Mouse (Mus musculus) bone marrow, adult 2 months (tissue): Measurements from ENCODE around the gene Als2. TPM values are rescaled to one million over a fixed set of nuclear protein-coding genes. Genes with fewer than 3 reads are reported as not detected.

ENCODE experiments used
- H3K27ac ChIP-seq: fragments of 200-500 bp; 2 replicates; pipeline ENCODE4 v1.5.1; 2012; ENCODE audit warnings: low read depth, mild to moderate bottlenecking, control low read depth, inconsistent platforms, low read length; ENCODE audit not compliant: control insufficient read depth, poor library complexity, insufficient read depth
- H3K4me1 ChIP-seq: fragments of 200-500 bp; 2 replicates; pipeline ENCODE4 v1.6.1; 2011; ENCODE audit warnings: low read length; ENCODE audit not compliant: control insufficient read depth, insufficient read depth
- H3K4me3 ChIP-seq: fragments of 200-500 bp; replicated peaks from 2 replicates; pipeline ENCODE3; 2011; ENCODE audit warnings: mild to moderate bottlenecking, low read depth, low read length, control low read depth; ENCODE audit not compliant: control insufficient read depth
- CTCF ChIP-seq: fragments of 200-500 bp; IDR thresholded peaks from 2 replicates; pipeline ENCODE4 v1.5.1; 2011; ENCODE audit warnings: low read length, control low read depth; ENCODE audit not compliant: control insufficient read depth, insufficient read depth
- POLR2A ChIP-seq: fragments of 200-500 bp; IDR thresholded peaks from 2 replicates; pipeline ENCODE4 v1.6.1; 2011; ENCODE audit warnings: low read depth, mild to moderate bottlenecking, control low read depth, low read length, borderline replicate concordance; ENCODE audit not compliant: control insufficient read depth
- WGBS: fragments of 180-500 bp; shearing (Covaris S2); methylation state at CpG from one replicate; pipeline ENCODE4 v1.1.7; 2018; 5-methylcytosine and 5-hydroxymethylcytosine counted together
- polyA plus RNA-seq: library from polyadenylated mRNA; stranded (reverse); fragments of >200 nt; gene quantifications from 2 replicates; pipeline ENCODE4 v1.2.4, GENCODE M21; 2011; ENCODE audit warnings: low replicate concordance; ENCODE audit not compliant: missing spikeins, insufficient read depth, insufficient read length

Gene Als2
- polyA plus RNA-seq, 1 experiment, result 8.0 TPM

- TF ChIP-seq POLR2A (no peak), CTCF (no peak)
- 92% methylated on average over 9 of the region's 9 CpGs for WGBS
- Histone ChIP-seq H3K27ac (no peak overlapping the region), H3K4me1 (no peaks in the 10 kb centered on the region; the same call in 1 of the 2 replicates), H3K4me3 (no peak overlapping the region)
Measured at GRCm38 (mm10) chr1:59166232-59166905, 70.7 kb downstream of the Als2 start.

DNA sequence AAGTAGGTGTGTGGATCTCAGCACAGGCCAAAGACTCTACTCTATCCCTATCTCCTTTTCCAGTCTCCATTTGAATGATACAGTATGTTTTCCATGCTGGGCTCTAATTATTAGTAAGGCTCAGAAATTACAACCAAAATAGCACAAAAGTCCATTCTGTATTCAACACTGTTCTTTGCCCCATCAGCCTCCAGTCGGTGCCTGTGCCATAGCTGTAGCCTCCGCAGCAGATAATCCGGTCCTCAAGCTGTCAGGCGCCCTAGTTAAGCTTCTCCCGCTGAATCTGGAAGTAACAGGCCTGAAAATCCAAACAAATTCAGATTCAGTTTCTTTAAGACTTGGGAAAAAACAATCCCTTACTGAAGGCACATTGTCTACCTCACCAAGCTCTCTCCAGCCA, 73.1 kb downstream of the Als2 start:
- Histone ChIP-seq H3K4me1 (no peaks in the 10 kb centered on the region), H3K27ac (no peak overlapping the region), H3K4me3 (no peak overlapping the region)
- WGBS, result 89% methylated on average over 5 of the region's 5 CpGs
- TF ChIP-seq CTCF (no peak), POLR2A (no peak)

- 7% methylated on average over 12 of the region's 12 CpGs for WGBS
- Histone ChIP-seq H3K27ac (no peak within 1 kb of the TSS), H3K4me1 (no peaks in the 10 kb centered on the region), H3K4me3 (no peak within 1 kb of the TSS)
- TF ChIP-seq POLR2A (no peak), CTCF (no peak)
Measured at GRCm38 (mm10) chr1:59163030-59163461, 74.0 kb downstream of the Als2 start, which contains the start of gene Mpp4. Mpp4 (minus strand) TSS chr1:59163389.

DNA sequence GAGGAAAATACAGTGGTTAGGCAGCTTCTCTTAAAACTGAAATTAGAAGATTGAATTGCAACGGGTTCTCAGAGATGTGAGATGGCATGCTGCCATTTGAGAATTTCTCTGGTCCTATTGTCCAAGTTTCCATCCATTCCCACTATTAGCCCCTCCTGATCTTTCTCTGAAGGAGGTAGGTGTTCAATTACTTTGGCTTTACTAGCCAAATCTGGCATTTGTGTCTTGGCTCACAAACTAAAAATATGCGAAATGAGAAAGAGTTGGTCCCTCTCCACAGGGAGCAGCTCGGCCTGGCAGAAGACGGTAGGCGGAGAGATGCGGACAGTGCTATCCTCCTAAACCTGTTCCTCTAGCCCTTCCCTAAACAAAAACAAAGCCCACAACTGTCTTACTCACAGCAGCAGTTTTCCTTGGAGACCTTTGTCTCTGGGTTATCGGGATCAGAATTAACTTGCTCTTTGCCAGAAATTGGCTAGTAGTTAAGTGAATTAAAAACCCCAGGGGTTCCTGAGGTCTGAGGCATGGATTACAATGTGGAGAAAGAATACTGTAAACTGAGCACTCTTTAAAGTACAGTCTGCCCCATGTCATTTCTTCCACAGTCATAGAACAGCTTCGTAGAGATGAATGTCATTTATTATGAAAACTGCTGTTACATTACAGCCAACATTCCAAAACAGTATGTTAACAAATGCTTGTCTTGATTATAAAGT, 74.6 kb downstream of the Als2 start:
- TF ChIP-seq POLR2A (no peak), CTCF (no peak)
- H3K4me3 ChIP-seq, result no peak overlapping the region
- 70% methylated on average over 8 of the region's 8 CpGs for WGBS
- no peak overlapping the region for H3K27ac ChIP-seq
- H3K4me1 ChIP-seq, result no peaks in the 10 kb centered on the region

GRCm38 (mm10) chr1:59161396-59161795, 75.6 kb downstream of the Als2 start:
- 81% methylated on average over 6 of the region's 6 CpGs for WGBS
- no peak overlapping the region for H3K27ac ChIP-seq
- H3K4me3 ChIP-seq, result no peak overlapping the region
- H3K4me1 ChIP-seq, result no peaks in the 10 kb centered on the region
- TF ChIP-seq POLR2A (no peak), CTCF (no peak)

DNA sequence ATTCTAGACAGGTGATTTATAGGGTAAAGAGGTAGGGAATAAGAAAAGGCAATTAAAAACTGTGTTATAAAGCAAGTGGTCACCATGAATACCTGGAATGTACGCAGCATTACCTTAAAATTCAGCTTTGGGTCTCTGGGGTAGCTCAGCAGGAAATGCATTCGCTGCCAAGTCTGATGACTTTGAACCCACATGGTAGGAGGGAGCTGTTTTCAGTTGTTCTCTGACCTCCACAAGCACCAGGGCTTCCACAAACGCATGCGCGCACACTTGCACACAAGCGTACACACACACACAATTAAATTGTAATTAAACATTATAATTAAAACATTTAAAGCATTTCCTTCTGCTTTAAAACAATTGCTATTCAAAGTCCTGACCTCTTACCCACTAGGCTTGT, 76.2 kb downstream of the Als2 start:
- Histone ChIP-seq H3K4me3 (no peak overlapping the region), H3K27ac (no peak overlapping the region), H3K4me1 (no peaks in the 10 kb centered on the region)
- 50% methylated on average over 6 of the region's 6 CpGs for WGBS
- no peak for TF ChIP-seq POLR2A

GRCm38 (mm10) chr1:59159136-59159535, 77.9 kb downstream of the Als2 start:
- TF ChIP-seq POLR2A (no peak), CTCF (no peak)
- Histone ChIP-seq H3K27ac (no peak overlapping the region), H3K4me1 (no peaks in the 10 kb centered on the region), H3K4me3 (no peak overlapping the region)
- 72% methylated on average over 3 of the region's 3 CpGs for WGBS

DNA sequence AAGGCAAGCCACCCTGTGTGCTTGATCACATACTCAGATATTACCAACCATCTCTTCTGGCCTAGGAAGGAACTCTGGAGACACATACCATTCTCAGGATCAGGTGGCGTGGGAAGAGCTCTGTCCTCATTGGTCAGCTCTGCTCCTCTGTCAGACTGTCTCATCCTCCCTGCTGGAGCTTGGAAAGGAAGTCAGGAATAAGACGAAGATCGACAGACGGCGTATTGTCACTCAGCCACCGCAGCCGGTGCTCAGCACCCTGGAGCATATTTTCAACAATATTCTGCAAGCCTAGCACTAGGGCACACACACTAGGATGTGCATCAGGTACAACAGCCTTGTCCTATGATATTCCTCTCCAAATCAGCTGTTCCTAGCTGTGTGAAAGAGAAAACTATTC, 78.5 kb downstream of the Als2 start:
- no peak for TF ChIP-seq CTCF
- TF ChIP-seq POLR2A, result no peak
- H3K4me1 ChIP-seq, result no peaks in the 10 kb centered on the region
- WGBS, result 89% methylated on average over 7 of the region's 7 CpGs
- H3K4me3 ChIP-seq, result no peak overlapping the region
- no peak overlapping the region for H3K27ac ChIP-seq
